Mouse (Mus musculus) frontal cortex, adult (tissue): ENCODE data around the gene Olr1.

Source experiments
- ATAC-seq: cut with Nextera tagmentation; 2 replicates; pipeline ENCODE4 v1.9.2; 2017; ENCODE audit warnings: mild to moderate bottlenecking, moderate library complexity, mixed read lengths; ENCODE audit not compliant: low TSS enrichment

Olr1 gene

GRCm38 (mm10) chr6:129507024-129507423 lies at the start of gene Olr1:
Olr1 (minus strand) TSS chr6:129507165.
- peak; percentile 94 for ATAC-seq

GRCm38 (mm10) chr6:129548009-129548408 lies 41.0 kb upstream of the Olr1 start:
- ATAC-seq, result no peak

GRCm38 (mm10) chr6:129547277-129547676 lies 40.3 kb upstream of the Olr1 start:
- no peak for ATAC-seq

- peak; percentile 68 for ATAC-seq
Measured at GRCm38 (mm10) chr6:129543709-129544606, 37.0 kb upstream of the Olr1 start.

- peak; percentile 14 for ATAC-seq
Measured at GRCm38 (mm10) chr6:129542540-129542939, 35.6 kb upstream of the Olr1 start.

- no peak for ATAC-seq
Measured at GRCm38 (mm10) chr6:129541931-129542330, 35.0 kb upstream of the Olr1 start.

- ATAC-seq, result no peak
Measured at GRCm38 (mm10) chr6:129538555-129538954, 31.6 kb upstream of the Olr1 start.

GRCm38 (mm10) chr6:129535723-129536122 lies 28.8 kb upstream of the Olr1 start:
- ATAC-seq, result no peak

- ATAC-seq, result no peak
Measured at GRCm38 (mm10) chr6:129534627-129535190, 27.7 kb upstream of the Olr1 start.

- ATAC-seq, result peak; percentile 28; the same call in 1 of the 2 replicates
Measured at GRCm38 (mm10) chr6:129534057-129534456, 27.1 kb upstream of the Olr1 start.

GRCm38 (mm10) chr6:129532942-129533860 lies 26.2 kb upstream of the Olr1 start, which contains the start of gene Gabarapl1:
Gabarapl1 (plus strand) TSS chr6:129533160.
- ATAC-seq, result peak; percentile 76

- peak; percentile 2; the same call in 1 of the 2 replicates for ATAC-seq
Measured at GRCm38 (mm10) chr6:129532556-129532941, 25.6 kb upstream of the Olr1 start.

GRCm38 (mm10) chr6:129530261-129530660 lies 23.3 kb upstream of the Olr1 start:
- no peak for ATAC-seq

- no peak for ATAC-seq
Measured at GRCm38 (mm10) chr6:129529605-129530004, 22.6 kb upstream of the Olr1 start.

- no peak for ATAC-seq
Measured at GRCm38 (mm10) chr6:129527416-129527815, 20.5 kb upstream of the Olr1 start.

GRCm38 (mm10) chr6:129526069-129526468 lies 19.1 kb upstream of the Olr1 start:
- no peak for ATAC-seq

GRCm38 (mm10) chr6:129517752-129518408 lies 10.9 kb upstream of the Olr1 start:
- peak; percentile 87 for ATAC-seq

GRCm38 (mm10) chr6:129516388-129516787 lies 9.4 kb upstream of the Olr1 start:
- ATAC-seq, result no peak

GRCm38 (mm10) chr6:129515068-129515467 lies 8.1 kb upstream of the Olr1 start:
- no peak for ATAC-seq

GRCm38 (mm10) chr6:129514376-129514775 lies 7.4 kb upstream of the Olr1 start:
- ATAC-seq, result no peak

GRCm38 (mm10) chr6:129513409-129513808 lies 6.4 kb upstream of the Olr1 start:
- ATAC-seq, result peak; percentile 88
